Mouse (Mus musculus): ENCODE measurements at regions not wholly inside any gene's neighbourhood (a gene's known extent, or its start where the extent isn't known, plus 50 kb on each side); places are given as distances from the start of the nearest gene placed in this dataset.

- no peak for TF ChIP-seq POLR2A (IDR thresholded peaks at IDR 0.05; ENCODE audit: low read depth, low read length)
- TF ChIP-seq CTCF (conservative IDR thresholded peaks at IDR 0.05; ENCODE audit: insufficient read depth, insufficient read length, low read depth, low read length): no peak
- Histone ChIP-seq H3K4me1 (ENCODE audit: control insufficient read depth, insufficient read depth, low read length) (no peaks in the 10 kb centered on the region), H3K4me3 (ENCODE audit: insufficient read depth, low read depth, low read length) (no peak overlapping the region), H3K36me3 (ENCODE audit: control insufficient read depth, insufficient read depth, low read length) (no peaks in the 10 kb centered on the region), H3K27me3 (replicated peaks; ENCODE audit: control insufficient read depth, insufficient read depth, low read length) (no peaks in the 10 kb centered on the region), H3K27ac (ENCODE audit: insufficient read depth, low read depth, low read length) (no peak overlapping the region)
- DNase-seq: no peak
- 87% methylated on average over 5 of the region's 5 CpGs for WGBS
These were observed 166.9 kb upstream of the Rora start for GRCm38 (mm10) chr9:68486646-68487045.

GRCm38 (mm10) chr9:68491151-68491550 is 162.4 kb upstream of the Rora start:
- WGBS: 87% methylated on average over 2 of the region's 2 CpGs
- H3K4me3 ChIP-seq (ENCODE audit: insufficient read depth, low read depth, low read length): no peak overlapping the region
- TF ChIP-seq POLR2A (IDR thresholded peaks at IDR 0.05; ENCODE audit: low read depth, low read length): no peak
- no peak for TF ChIP-seq CTCF (conservative IDR thresholded peaks at IDR 0.05; ENCODE audit: insufficient read depth, insufficient read length, low read depth, low read length)
- no peak overlapping the region for H3K27ac ChIP-seq (ENCODE audit: insufficient read depth, low read depth, low read length)
- no peaks in the 10 kb centered on the region for H3K36me3 ChIP-seq (ENCODE audit: control insufficient read depth, insufficient read depth, low read length)
- no peak for DNase-seq
- H3K4me1 ChIP-seq (ENCODE audit: control insufficient read depth, insufficient read depth, low read length): no peaks in the 10 kb centered on the region
- no peaks in the 10 kb centered on the region for H3K27me3 ChIP-seq (replicated peaks; ENCODE audit: control insufficient read depth, insufficient read depth, low read length)

DNA sequence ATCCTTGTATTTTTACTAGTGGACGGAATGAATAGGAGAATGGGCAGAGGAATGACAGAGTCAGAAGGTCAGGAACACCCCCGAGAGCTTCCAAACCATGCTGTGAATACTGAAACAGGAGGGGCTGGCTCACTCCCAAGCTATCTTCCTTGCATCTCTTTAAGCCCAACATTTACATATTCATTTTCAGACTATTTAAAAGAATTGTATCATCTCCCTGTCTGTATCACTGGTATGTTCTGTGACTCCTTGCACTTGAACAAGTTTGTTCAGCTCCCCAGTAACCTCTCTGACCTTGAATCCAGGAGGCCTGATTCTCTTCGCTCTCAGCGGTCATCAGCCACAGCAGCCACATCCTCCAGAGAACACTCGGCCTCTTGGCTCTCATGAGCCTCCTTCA is 132.4 kb upstream of the Rora start:
- no peaks in the 10 kb centered on the region for H3K4me1 ChIP-seq (ENCODE audit: control insufficient read depth, insufficient read depth, low read length)
- no peak overlapping the region for H3K27ac ChIP-seq (ENCODE audit: insufficient read depth, low read depth, low read length)
- 66% methylated on average over 5 of the region's 5 CpGs for WGBS
- no peaks in the 10 kb centered on the region for H3K36me3 ChIP-seq (ENCODE audit: control insufficient read depth, insufficient read depth, low read length)
- no peak for DNase-seq
- H3K27me3 ChIP-seq (replicated peaks; ENCODE audit: control insufficient read depth, insufficient read depth, low read length): no peaks in the 10 kb centered on the region
- no peak overlapping the region for H3K4me3 ChIP-seq (ENCODE audit: insufficient read depth, low read depth, low read length)
- no peak for TF ChIP-seq POLR2A (IDR thresholded peaks at IDR 0.05; ENCODE audit: low read depth, low read length)
- TF ChIP-seq CTCF (conservative IDR thresholded peaks at IDR 0.05; ENCODE audit: insufficient read depth, insufficient read length, low read depth, low read length): no peak

- Histone ChIP-seq H3K4me3 (ENCODE audit: insufficient read depth, low read depth, low read length) (no peak overlapping the region), H3K27ac (ENCODE audit: insufficient read depth, low read depth, low read length) (no peak overlapping the region), H3K36me3 (ENCODE audit: control insufficient read depth, insufficient read depth, low read length) (no peaks in the 10 kb centered on the region), H3K4me1 (ENCODE audit: control insufficient read depth, insufficient read depth, low read length) (no peaks in the 10 kb centered on the region), H3K27me3 (replicated peaks; ENCODE audit: control insufficient read depth, insufficient read depth, low read length) (no peaks in the 10 kb centered on the region; the same call in 1 of the 2 replicates)
- WGBS: 71% methylated on average over 14 of the region's 14 CpGs
- no peak for DNase-seq
- TF ChIP-seq CTCF (conservative IDR thresholded peaks at IDR 0.05; ENCODE audit: insufficient read depth, insufficient read length, low read depth, low read length): no peak
- TF ChIP-seq POLR2A (IDR thresholded peaks at IDR 0.05; ENCODE audit: low read depth, low read length): no peak
These were observed 91.6 kb upstream of the Rora start for GRCm38 (mm10) chr9:68561767-68562552.

DNA sequence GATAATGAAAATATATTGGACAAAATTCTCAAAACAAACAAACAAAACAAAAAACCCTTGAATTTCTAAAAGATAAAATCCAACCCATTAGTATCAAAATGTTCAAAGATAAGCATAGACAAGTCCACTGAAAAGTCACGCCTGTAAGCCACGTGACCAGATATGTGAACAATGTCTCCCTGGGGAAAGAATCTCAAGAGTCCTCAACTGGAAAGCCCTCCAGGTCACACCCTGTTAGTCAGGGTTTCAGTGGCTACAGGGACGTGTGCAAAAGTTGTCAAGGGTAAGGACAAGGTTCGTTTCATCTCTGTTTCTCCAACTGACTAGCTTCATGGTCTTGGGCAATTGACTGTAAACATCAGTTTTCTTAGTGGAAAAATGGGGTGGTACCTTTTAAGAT is 90.4 kb upstream of the Rora start:
- H3K27me3 ChIP-seq (replicated peaks; ENCODE audit: control insufficient read depth, insufficient read depth, low read length): no peaks in the 10 kb centered on the region; the same call in 1 of the 2 replicates
- TF ChIP-seq POLR2A (IDR thresholded peaks at IDR 0.05; ENCODE audit: low read depth, low read length) (no peak), CTCF (conservative IDR thresholded peaks at IDR 0.05; ENCODE audit: insufficient read depth, insufficient read length, low read depth, low read length) (no peak)
- H3K4me1 ChIP-seq (ENCODE audit: control insufficient read depth, insufficient read depth, low read length): no peaks in the 10 kb centered on the region
- WGBS: 45% methylated on average over 4 of the region's 4 CpGs
- H3K27ac ChIP-seq (ENCODE audit: insufficient read depth, low read depth, low read length): no peak overlapping the region
- DNase-seq: no peak
- H3K36me3 ChIP-seq (ENCODE audit: control insufficient read depth, insufficient read depth, low read length): no peaks in the 10 kb centered on the region
- no peak overlapping the region for H3K4me3 ChIP-seq (ENCODE audit: insufficient read depth, low read depth, low read length)

DNA sequence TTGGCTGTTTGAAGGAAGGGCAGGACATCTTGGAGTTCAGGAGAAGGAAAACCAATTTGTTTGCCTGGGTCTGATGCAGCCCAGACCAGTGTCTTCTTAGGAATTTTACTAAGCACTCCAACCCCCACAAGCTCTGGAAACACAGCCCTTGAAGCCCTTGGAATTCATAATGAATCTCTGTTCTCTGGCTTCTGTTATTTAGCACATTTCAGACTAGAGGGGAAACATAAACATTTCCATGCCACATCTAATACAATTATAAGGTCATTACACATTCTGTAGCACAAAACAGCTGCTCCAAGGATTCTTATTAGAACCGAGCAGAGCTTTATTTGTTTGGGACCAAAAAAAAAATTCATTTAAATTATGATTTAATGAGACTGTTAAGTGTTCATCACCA is 67.8 kb upstream of the Rora start:
- no peak for DNase-seq
- WGBS: 48% methylated on average over 1 of the region's 1 CpGs
- Histone ChIP-seq H3K36me3 (ENCODE audit: control insufficient read depth, insufficient read depth, low read length) (no peaks in the 10 kb centered on the region), H3K4me3 (ENCODE audit: insufficient read depth, low read depth, low read length) (no peak overlapping the region), H3K4me1 (ENCODE audit: control insufficient read depth, insufficient read depth, low read length) (no peaks in the 10 kb centered on the region), H3K27ac (ENCODE audit: insufficient read depth, low read depth, low read length) (no peak overlapping the region), H3K27me3 (replicated peaks; ENCODE audit: control insufficient read depth, insufficient read depth, low read length) (no peaks in the 10 kb centered on the region)
- TF ChIP-seq POLR2A (IDR thresholded peaks at IDR 0.05; ENCODE audit: low read depth, low read length): no peak
- no peak for TF ChIP-seq CTCF (conservative IDR thresholded peaks at IDR 0.05; ENCODE audit: insufficient read depth, insufficient read length, low read depth, low read length)

DNA sequence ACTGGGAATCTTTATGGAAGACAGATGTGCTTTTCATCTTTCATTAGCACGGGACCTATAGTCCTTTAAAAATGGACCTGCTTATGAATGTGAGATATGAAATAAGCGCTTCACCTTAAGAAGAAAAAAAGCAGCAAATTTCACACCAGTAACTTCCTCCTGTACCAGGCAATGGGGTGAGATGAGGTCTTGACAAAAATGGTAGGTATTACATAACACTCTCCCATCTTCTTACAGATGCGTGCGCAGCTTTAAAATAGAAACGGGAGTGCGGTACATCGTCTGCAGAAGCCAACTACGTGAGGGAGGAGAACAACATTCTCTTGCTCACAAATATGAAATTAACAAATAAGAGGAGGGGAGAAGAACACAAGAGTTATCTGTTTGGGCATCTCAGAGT is 62.6 kb upstream of the Rora start:
- H3K27ac ChIP-seq (ENCODE audit: insufficient read depth, low read depth, low read length): no peak overlapping the region

More for the DNA sequence above, 62.6 kb upstream of the Rora start:
- no peaks in the 10 kb centered on the region for H3K4me1 ChIP-seq (ENCODE audit: control insufficient read depth, insufficient read depth, low read length)
- H3K27me3 ChIP-seq (replicated peaks; ENCODE audit: control insufficient read depth, insufficient read depth, low read length): no peaks in the 10 kb centered on the region
- TF ChIP-seq CTCF (conservative IDR thresholded peaks at IDR 0.05; ENCODE audit: insufficient read depth, insufficient read length, low read depth, low read length) (no peak), POLR2A (IDR thresholded peaks at IDR 0.05; ENCODE audit: low read depth, low read length) (no peak)
- WGBS: 94% methylated on average over 8 of the region's 8 CpGs
- no peak for DNase-seq
- H3K4me3 ChIP-seq (ENCODE audit: insufficient read depth, low read depth, low read length): no peak overlapping the region
- H3K36me3 ChIP-seq (ENCODE audit: control insufficient read depth, insufficient read depth, low read length): no peaks in the 10 kb centered on the region
